Comparison of ENCODE assay signal across 29 mouse cellular contexts in the genomic region with DNA sequence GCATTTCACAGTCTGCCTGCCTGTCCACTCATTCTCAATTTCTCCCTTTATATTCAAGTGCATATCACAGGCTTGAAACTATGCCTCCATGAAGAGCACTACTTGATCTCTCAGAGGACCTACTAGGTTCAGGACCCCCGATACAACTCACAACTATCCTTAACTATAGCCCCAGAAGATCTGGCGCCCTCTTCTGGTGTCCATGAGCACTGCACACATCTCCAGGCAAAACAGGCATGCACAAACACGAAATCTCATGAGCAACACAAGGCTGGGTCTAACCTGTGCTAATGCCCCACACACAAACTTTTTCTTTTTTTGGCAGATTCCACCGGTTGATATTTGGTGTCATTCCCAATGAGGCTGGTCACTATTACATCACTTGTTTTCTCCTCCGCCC. TPM values are rescaled to one million over a fixed set of nuclear protein-coding genes. Genes with fewer than 3 reads are reported as not detected.
DNase-seq lines count a peak whose midpoint lies in the region; TF ChIP-seq lines count a peak whose summit lies in the region.
"Had no signal": no experiment of that assay in that cellular context is flagged by ENCODE, and none has a peak within 500 bp of the region (broad histone marks: within the 10 kb centered on the region; RNA-seq: fewer than 3 reads in every experiment).

No protein-coding gene starts in this region.

- no peaks in the 10 kb centered on the region for H3K4me1 ChIP-seq in testis, adult 2 months (ENCODE audit: control insufficient read depth, insufficient read depth, low read length)
- H3K4me1 ChIP-seq: embryonic facial prominence, embryonic 15.5 days; forebrain, embryonic 15.5 days; heart, embryonic 13.5 days; hindbrain, embryonic 13.5 days; limb, embryonic 12.5 days; midbrain, embryonic 12.5 days had no signal

- intact Hi-C loops in gastrocnemius, adult 2 months (cut with DNase I): no loop called here
- intact Hi-C loops in left cerebral cortex, adult 2 months (cut with DNase I): no loop called here

- H3K27ac ChIP-seq in gastrocnemius, adult 2 months: no peak overlapping the region
- H3K27ac ChIP-seq in left cerebral cortex, adult 2 months: no peak overlapping the region
- H3K27ac ChIP-seq in testis, adult 2 months (ENCODE audit: control insufficient read depth, insufficient read depth, low read depth, low read length): no peak overlapping the region
- H3K27ac ChIP-seq: embryonic facial prominence, embryonic 15.5 days; forebrain, embryonic 15.5 days; heart, embryonic 13.5 days; hindbrain, embryonic 13.5 days; limb, embryonic 12.5 days; midbrain, embryonic 12.5 days had no signal

- no peak overlapping the region for H3K4me3 ChIP-seq in gastrocnemius, adult 2 months
- H3K4me3 ChIP-seq in left cerebral cortex, adult 2 months: no peak overlapping the region
- H3K4me3 ChIP-seq in testis, adult 2 months (ENCODE audit: control insufficient read depth, low read depth, low read length): peak overlapping the region; percentile 47
- H3K4me3 ChIP-seq: embryonic facial prominence, embryonic 15.5 days; forebrain, embryonic 15.5 days; heart, embryonic 13.5 days; hindbrain, embryonic 13.5 days; limb, embryonic 12.5 days; midbrain, embryonic 12.5 days had no signal

- TF ChIP-seq CTCF in gastrocnemius, adult 2 months (IDR thresholded peaks at IDR 0.05): peak; percentile 24; the same call in 1 of the 2 replicates
- TF ChIP-seq CTCF in left cerebral cortex, adult 2 months (IDR thresholded peaks at IDR 0.05): peak; percentile 18
- peak; percentile 40; the same call in 1 of the 2 replicates for TF ChIP-seq CTCF in testis, adult 2 months (IDR thresholded peaks at IDR 0.05; ENCODE audit: control insufficient read depth, insufficient read depth, insufficient replicate concordance, low read depth, low read length)

- no peak for DNase-seq in gastrocnemius, adult 2 months
- DNase-seq in gastrocnemius, adult 18-20 months (ENCODE audit: low spot score): no peak
- DNase-seq in left cerebral cortex, adult 2 months (ENCODE audit: extremely low spot score in 1 of 2, low spot score in 2 of 2): no peak
- no peak for DNase-seq in left cerebral cortex, adult 8-10 months (ENCODE audit: low spot score in 2 of 2)
- DNase-seq in testis, postnatal 14 days (ENCODE audit: low spot score): no peak
- no peak for DNase-seq in left cerebral cortex, adult 18-20 months (ENCODE audit: low spot score in 2 of 2)
- DNase-seq in adrenal gland, postnatal 14 days: no peak
- DNase-seq: adrenal gland, postnatal 10 days; cerebellum, adult 9-11 months; gastrocnemius, postnatal 25 days; heart, adult 18-20 months; kidney, adult 9 months; kidney, postnatal 36 days; layer of hippocampus, adult 9-11 months; lung, postnatal 10 days; thymus, postnatal 14 days had no signal

- no peaks in the 10 kb centered on the region for H3K27me3 ChIP-seq in testis, adult 2 months (ENCODE audit: control insufficient read depth, insufficient read depth, low read length)
- H3K27me3 ChIP-seq: embryonic facial prominence, embryonic 15.5 days; forebrain, embryonic 15.5 days had no signal

- no peak for TF ChIP-seq POLR2A in testis, adult 2 months (IDR thresholded peaks at IDR 0.05; ENCODE audit: control insufficient read depth, low read depth, low read length)

- no peaks in the 10 kb centered on the region for H3K36me3 ChIP-seq in testis, adult 2 months (ENCODE audit: control insufficient read depth, insufficient read depth, low read length)
- H3K36me3 ChIP-seq: embryonic facial prominence, embryonic 15.5 days; forebrain, embryonic 15.5 days; heart, embryonic 13.5 days; hindbrain, embryonic 13.5 days; limb, embryonic 12.5 days; midbrain, embryonic 12.5 days had no signal

RNA-seq across cellular contexts. Expression of gene Ccdc27, which starts 3.4 kb away (rescaled TPM):
- total RNA-seq in gastrocnemius, adult 2 months (2021): not detected
- not detected for total RNA-seq in gastrocnemius, adult 18-20 months (2021)
- not detected for total RNA-seq in left cerebral cortex, adult 2 months (2021)
- under 1 TPM in 1 of 4 experiments, not detected in 3; 0.17 TPM for total RNA-seq in left cerebral cortex, adult 8-10 months (2022)
- 51.5 and 55.2 TPM in 2 replicates for polyA plus RNA-seq in testis, adult 2 months (2012; rRNA removed)
- not detected for total RNA-seq in left cerebral cortex, adult 18-20 months (2021)
- not detected in 2 replicates for total RNA-seq in adrenal gland, postnatal 14 days (2021)
- total RNA-seq: adrenal gland, postnatal 10 days; common myeloid progenitor, adult 5-6 weeks; gastrocnemius, postnatal 25 days; heart, adult 18-20 months; heart, postnatal 25 days; megakaryocyte progenitor cell, adult 5-6 weeks; monocyte, adult 5-6 weeks had no signal
- polyA plus RNA-seq: forebrain, embryonic 15.5 days; heart, embryonic 13.5 days; hindbrain, embryonic 13.5 days; limb, embryonic 12.5 days; midbrain, embryonic 12.5 days; neural tube, embryonic 11.5 days; small intestine, adult 2 months had no signal

RNA-seq across cellular contexts. Expression of gene Smim1, which starts 19.8 kb away (rescaled TPM):
- total RNA-seq in gastrocnemius, adult 2 months (2021): 1 to 10 TPM; 2.0 to 2.3 TPM
- 1 to 10 TPM; 1.4 to 2.2 TPM for total RNA-seq in gastrocnemius, adult 18-20 months (2021)
- total RNA-seq in left cerebral cortex, adult 2 months (2021): 10 to 100 TPM in 1 of 2 experiments, 1 to 10 TPM in 1; 7.6 to 11.7 TPM
- total RNA-seq in left cerebral cortex, adult 8-10 months (2022): 10 to 100 TPM; 11.7 to 21.4 (median 16.5) TPM
- 39.8 and 41.1 TPM in 2 replicates for polyA plus RNA-seq in testis, adult 2 months (2012; rRNA removed)
- total RNA-seq in left cerebral cortex, adult 18-20 months (2021): 10 to 100 TPM; 10.0 to 15.0 TPM
- 31.4 and 33.0 TPM in 2 replicates for total RNA-seq in adrenal gland, postnatal 14 days (2021)

RNA-seq across cellular contexts. Expression of gene Lrrc47, which starts 34.3 kb away (rescaled TPM):
- total RNA-seq in gastrocnemius, adult 2 months (2021): 10 to 100 TPM; 24.4 to 29.0 TPM
- 10 to 100 TPM; 26.3 to 27.8 TPM for total RNA-seq in gastrocnemius, adult 18-20 months (2021)
- total RNA-seq in left cerebral cortex, adult 2 months (2021): 10 to 100 TPM; 56.9 to 79.2 TPM
- 10 to 100 TPM; 55.0 to 72.7 (median 62.6) TPM for total RNA-seq in left cerebral cortex, adult 8-10 months (2022)
- polyA plus RNA-seq in testis, adult 2 months (2012; rRNA removed): 55.1 and 58.8 TPM in 2 replicates
- total RNA-seq in left cerebral cortex, adult 18-20 months (2021): 10 to 100 TPM; 59.7 to 69.2 TPM
- 39.8 and 44.3 TPM in 2 replicates for total RNA-seq in adrenal gland, postnatal 14 days (2021)
